Mouse (Mus musculus): ENCODE results near the gene Ccdc136.
"Not testable (repeated sequence)": the region's sequence is repeated elsewhere in the genome, so short reads cannot be mapped to it uniquely, and the experiment has no call there.

Gene Ccdc136

GRCm38 (mm10) chr6:29395910-29396713 is at the start of gene Ccdc136:
Gene Ccdc136 (plus strand): TSS chr6:29396309.
- DNase-seq (ENCODE audit: low spot score) = peak; percentile 27

GRCm38 (mm10) chr6:29346512-29346911 is 49.6 kb upstream of the Ccdc136 start:
- DNase-seq (ENCODE audit: low spot score) = not testable (repeated sequence)

- DNase-seq (ENCODE audit: low spot score) = no peak
These were observed 48.9 kb upstream of the Ccdc136 start for GRCm38 (mm10) chr6:29347189-29347588.

GRCm38 (mm10) chr6:29347665-29348370 is 48.3 kb upstream of the Ccdc136 start, which contains the start of gene Calu:
Gene Calu (plus strand): TSS chr6:29348069.
- peak; percentile 99 for DNase-seq (ENCODE audit: low spot score)

- DNase-seq (ENCODE audit: low spot score) = peak; percentile 14
These were observed 47.8 kb upstream of the Ccdc136 start for GRCm38 (mm10) chr6:29348371-29348724.

- no peak for DNase-seq (ENCODE audit: low spot score)
These were observed 44.5 kb upstream of the Ccdc136 start for GRCm38 (mm10) chr6:29351613-29352012.

- DNase-seq (ENCODE audit: low spot score) = no peak
These were observed 43.3 kb upstream of the Ccdc136 start for GRCm38 (mm10) chr6:29352816-29353215.

- no peak for DNase-seq (ENCODE audit: low spot score)
These were observed 36.7 kb upstream of the Ccdc136 start for GRCm38 (mm10) chr6:29359386-29359785.

GRCm38 (mm10) chr6:29360211-29360610 is 35.9 kb upstream of the Ccdc136 start:
- DNase-seq (ENCODE audit: low spot score) = no peak

GRCm38 (mm10) chr6:29362246-29363128 is 33.6 kb upstream of the Ccdc136 start:
- DNase-seq (ENCODE audit: low spot score) = no peak

- DNase-seq (ENCODE audit: low spot score) = no peak
These were observed 33.0 kb upstream of the Ccdc136 start for GRCm38 (mm10) chr6:29363129-29363515.

GRCm38 (mm10) chr6:29365277-29365676 is 30.8 kb upstream of the Ccdc136 start:
- no peak for DNase-seq (ENCODE audit: low spot score)

GRCm38 (mm10) chr6:29377386-29377785 is 18.7 kb upstream of the Ccdc136 start:
- no peak for DNase-seq (ENCODE audit: low spot score)

GRCm38 (mm10) chr6:29378678-29379077 is 17.4 kb upstream of the Ccdc136 start:
- DNase-seq (ENCODE audit: low spot score) = no peak

GRCm38 (mm10) chr6:29379954-29380353 is 16.2 kb upstream of the Ccdc136 start:
- DNase-seq (ENCODE audit: low spot score) = no peak

- no peak for DNase-seq (ENCODE audit: low spot score)
These were observed 13.7 kb upstream of the Ccdc136 start for GRCm38 (mm10) chr6:29382442-29382841.

GRCm38 (mm10) chr6:29388052-29388518 is 8.0 kb upstream of the Ccdc136 start, which contains the start of gene Opn1sw:
Gene Opn1sw (minus strand): TSS chr6:29388468.
- no peak for DNase-seq (ENCODE audit: low spot score)

GRCm38 (mm10) chr6:29388606-29389080 is 7.5 kb upstream of the Ccdc136 start:
- DNase-seq (ENCODE audit: low spot score) = peak; percentile 70

GRCm38 (mm10) chr6:29389425-29389824 is 6.7 kb upstream of the Ccdc136 start:
- DNase-seq (ENCODE audit: low spot score) = no peak

GRCm38 (mm10) chr6:29390500-29390899 is 5.6 kb upstream of the Ccdc136 start:
- not testable (repeated sequence) for DNase-seq (ENCODE audit: low spot score)

- DNase-seq (ENCODE audit: low spot score) = not testable (repeated sequence)
These were observed 4.9 kb upstream of the Ccdc136 start for GRCm38 (mm10) chr6:29391241-29391640.

GRCm38 (mm10) chr6:29391802-29392201 is 4.3 kb upstream of the Ccdc136 start:
- no peak for DNase-seq (ENCODE audit: low spot score)

Data from urinary bladder, postnatal 10 days (tissue).